Mouse (Mus musculus) limb, embryonic 11.5 days (tissue): Measurements from ENCODE around the gene 4930579F01Rik. TPM values are rescaled to one million over a fixed set of nuclear protein-coding genes. Genes with fewer than 3 reads are reported as not detected.

Experiments used
- ATAC-seq: fragments of 200-750 bp; cut with Nextera tagmentation; 2 replicates; pipeline ENCODE4 v1.8.0; 2017; ENCODE audit warnings: low read depth; ENCODE audit not compliant: insufficient number of reproducible peaks, low FRiP score, low TSS enrichment
- DNase-seq: peaks from one replicate; pipeline ENCODE4 v3.0.0-alpha.2; 2015; ENCODE audit warnings: low spot score
- H3K27ac ChIP-seq: fragments of 300-500 bp; sonication (generic); replicated peaks from 2 replicates; pipeline ENCODE4 v1.5.1; 2014; ENCODE audit warnings: low read depth, mild to moderate bottlenecking, low read length
- H3K27me3 ChIP-seq: fragments of 300-500 bp; sonication (generic); 2 replicates; pipeline ENCODE4 v1.6.1; 2014; ENCODE audit warnings: mild to moderate bottlenecking, low read length, mixed read lengths; ENCODE audit not compliant: control insufficient read depth, insufficient read depth
- H3K36me3 ChIP-seq: fragments of 300-500 bp; sonication (generic); 2 replicates; pipeline ENCODE4 v1.6.1; 2014; ENCODE audit warnings: mild to moderate bottlenecking, low read length, moderate library complexity, mixed read lengths; ENCODE audit not compliant: control insufficient read depth, insufficient read depth
- H3K4me1 ChIP-seq: fragments of 300-500 bp; sonication (generic); 2 replicates; pipeline ENCODE4 v1.6.1; 2014; ENCODE audit warnings: low read length, mixed read lengths; ENCODE audit not compliant: control insufficient read depth, insufficient read depth
- H3K4me2 ChIP-seq: fragments of 300-500 bp; sonication (generic); 2 replicates; pipeline ENCODE4 v1.6.1; 2014; ENCODE audit warnings: low read depth, mild to moderate bottlenecking, moderate library complexity; ENCODE audit not compliant: severe bottlenecking
- H3K4me3 ChIP-seq: fragments of 300-500 bp; sonication (generic); 2 replicates; pipeline ENCODE4 v1.5.1; 2014; ENCODE audit warnings: low read depth, low read length
- H3K9ac ChIP-seq: fragments of 300-500 bp; sonication (generic); 2 replicates; pipeline ENCODE4 v1.6.1; 2014; ENCODE audit warnings: mild to moderate bottlenecking, low read length
- H3K9me3 ChIP-seq: fragments of 300-500 bp; sonication (generic); 2 replicates; pipeline ENCODE4 v1.6.1; 2016; ENCODE audit warnings: low read length; ENCODE audit not compliant: control insufficient read depth
- WGBS: fragments of 180-500 bp; shearing (Covaris S2); extraction: QIAGEN DNeasy Blood & Tissue Kit; methylation state at CpG from one replicate; pipeline ENCODE4 v1.1.7; 2014; 5-methylcytosine and 5-hydroxymethylcytosine counted together
- polyA plus RNA-seq: library from polyadenylated mRNA; unstranded; fragments of >200 nt; fragmentation: Nextera tagmentation; extraction: Ambion mirVana; gene quantifications from 2 replicates; pipeline ENCODE4 v1.2.1, GENCODE M21; 2014

The 4930579F01Rik gene
- polyA plus RNA-seq, 1 experiment from 2014 or later, result not detected

GRCm38 (mm10) chr3:138236546-138237163, 43.0 kb upstream of the 4930579F01Rik start:
- no peak overlapping the region for H3K9ac ChIP-seq
- 89% methylated on average over 11 of the region's 11 CpGs for WGBS
- no peaks in the 10 kb centered on the region; the same call in 1 of the 2 replicates for H3K4me1 ChIP-seq
- DNase-seq, result no peak
- no peaks in the 10 kb centered on the region for H3K27me3 ChIP-seq
- no peaks in the 10 kb centered on the region for H3K9me3 ChIP-seq
- H3K4me2 ChIP-seq, result no peak overlapping the region
- no peak for ATAC-seq
- no peak overlapping the region for H3K27ac ChIP-seq
- no peaks in the 10 kb centered on the region for H3K36me3 ChIP-seq
- H3K4me3 ChIP-seq, result no peak overlapping the region

GRCm38 (mm10) chr3:138231531-138231930, 37.9 kb upstream of the 4930579F01Rik start:
- WGBS, result 78% methylated on average over 2 of the region's 2 CpGs
- Histone ChIP-seq H3K4me1 (no peaks in the 10 kb centered on the region), H3K4me3 (no peak overlapping the region), H3K36me3 (no peaks in the 10 kb centered on the region), H3K4me2 (no peak overlapping the region), H3K9me3 (no peaks in the 10 kb centered on the region; the same call in 1 of the 2 replicates), H3K9ac (no peak overlapping the region), H3K27me3 (no peaks in the 10 kb centered on the region), H3K27ac (no peak overlapping the region)
- no peak for DNase-seq
- no peak for ATAC-seq

GRCm38 (mm10) chr3:138230266-138230665, 36.6 kb upstream of the 4930579F01Rik start:
- Histone ChIP-seq H3K27ac (no peak overlapping the region), H3K9me3 (no peaks in the 10 kb centered on the region; the same call in 1 of the 2 replicates), H3K4me3 (no peak overlapping the region), H3K27me3 (no peaks in the 10 kb centered on the region), H3K9ac (no peak overlapping the region), H3K4me2 (no peak overlapping the region), H3K36me3 (no peaks in the 10 kb centered on the region), H3K4me1 (no peaks in the 10 kb centered on the region)
- ATAC-seq (no peak), DNase-seq (no peak)
- WGBS, result 78% methylated on average over 3 of the region's 3 CpGs

- no peak for ATAC-seq
- no peak overlapping the region for H3K4me2 ChIP-seq
- H3K27me3 ChIP-seq, result no peaks in the 10 kb centered on the region
- DNase-seq, result no peak
- H3K36me3 ChIP-seq, result no peaks in the 10 kb centered on the region
- no peak overlapping the region for H3K27ac ChIP-seq
- no peaks in the 10 kb centered on the region; the same call in 1 of the 2 replicates for H3K9me3 ChIP-seq
- H3K4me1 ChIP-seq, result no peaks in the 10 kb centered on the region
- no peak overlapping the region for H3K9ac ChIP-seq
- 97% methylated on average over 1 of the region's 1 CpGs for WGBS
- no peak overlapping the region for H3K4me3 ChIP-seq
Measured at GRCm38 (mm10) chr3:138229448-138229847, 35.8 kb upstream of the 4930579F01Rik start.

GRCm38 (mm10) chr3:138227782-138228181, 34.2 kb upstream of the 4930579F01Rik start:
- no peak overlapping the region for H3K27ac ChIP-seq
- WGBS, result 94% methylated on average over 8 of the region's 8 CpGs
- no peak overlapping the region for H3K9ac ChIP-seq
- no peaks in the 10 kb centered on the region for H3K27me3 ChIP-seq
- no peak overlapping the region for H3K4me2 ChIP-seq
- DNase-seq (no peak), ATAC-seq (no peak)
- no peak overlapping the region for H3K4me3 ChIP-seq
- H3K9me3 ChIP-seq, result no peaks in the 10 kb centered on the region; the same call in 1 of the 2 replicates
- H3K36me3 ChIP-seq, result no peaks in the 10 kb centered on the region
- H3K4me1 ChIP-seq, result no peaks in the 10 kb centered on the region

- no peaks in the 10 kb centered on the region for H3K27me3 ChIP-seq
- DNase-seq (no peak), ATAC-seq (no peak)
- H3K4me2 ChIP-seq, result no peak overlapping the region
- no peaks in the 10 kb centered on the region for H3K36me3 ChIP-seq
- no peak overlapping the region for H3K27ac ChIP-seq
- no peaks in the 10 kb centered on the region for H3K4me1 ChIP-seq
- 92% methylated on average over 2 of the region's 2 CpGs for WGBS
- H3K9me3 ChIP-seq, result no peaks in the 10 kb centered on the region; the same call in 1 of the 2 replicates
- no peak overlapping the region for H3K4me3 ChIP-seq
- no peak overlapping the region for H3K9ac ChIP-seq
Measured at GRCm38 (mm10) chr3:138227082-138227481, 33.5 kb upstream of the 4930579F01Rik start.

GRCm38 (mm10) chr3:138226476-138226875, 32.9 kb upstream of the 4930579F01Rik start:
- ATAC-seq, result no peak
- no peaks in the 10 kb centered on the region for H3K4me1 ChIP-seq
- WGBS, result 93% methylated on average over 6 of the region's 6 CpGs

GRCm38 (mm10) chr3:138225853-138226252, 32.2 kb upstream of the 4930579F01Rik start:
- Histone ChIP-seq H3K36me3 (no peaks in the 10 kb centered on the region), H3K4me2 (no peak overlapping the region), H3K4me1 (no peaks in the 10 kb centered on the region), H3K27me3 (no peaks in the 10 kb centered on the region), H3K27ac (no peak overlapping the region), H3K4me3 (no peak overlapping the region), H3K9ac (no peak overlapping the region), H3K9me3 (no peaks in the 10 kb centered on the region; the same call in 1 of the 2 replicates)
- no peak for DNase-seq
- no peak for ATAC-seq
- 84% methylated on average over 7 of the region's 7 CpGs for WGBS

More at GRCm38 (mm10) chr3:138226476-138226875, 32.9 kb upstream of the 4930579F01Rik start:
- H3K4me2 ChIP-seq, result no peak overlapping the region
- H3K27me3 ChIP-seq, result no peaks in the 10 kb centered on the region
- DNase-seq, result no peak
- no peaks in the 10 kb centered on the region; the same call in 1 of the 2 replicates for H3K9me3 ChIP-seq
- no peak overlapping the region for H3K27ac ChIP-seq
- no peak overlapping the region for H3K4me3 ChIP-seq
- H3K9ac ChIP-seq, result no peak overlapping the region
- H3K36me3 ChIP-seq, result no peaks in the 10 kb centered on the region

- Histone ChIP-seq H3K27ac (no peak overlapping the region), H3K9me3 (no peaks in the 10 kb centered on the region; the same call in 1 of the 2 replicates), H3K4me2 (no peak overlapping the region), H3K36me3 (no peaks in the 10 kb centered on the region), H3K4me1 (no peaks in the 10 kb centered on the region), H3K27me3 (no peaks in the 10 kb centered on the region), H3K9ac (no peak overlapping the region), H3K4me3 (no peak overlapping the region)
- 74% methylated on average over 7 of the region's 7 CpGs for WGBS
- DNase-seq (no peak), ATAC-seq (no peak)
Measured at GRCm38 (mm10) chr3:138225331-138225730, 31.7 kb upstream of the 4930579F01Rik start.
